Mouse (Mus musculus) megakaryocyte, embryonic 14.5 days (primary cell): ENCODE data around the gene Lingo1.

Experiments
- FLI1 ChIP-seq: IDR thresholded peaks from 2 replicates; pipeline ENCODE4 v1.6.1; 2012; ENCODE audit warnings: low read length, inconsistent platforms, mixed read lengths
- GATA1 ChIP-seq: IDR thresholded peaks from 3 replicates; pipeline ENCODE4 v1.6.1; 2012; ENCODE audit warnings: mixed read lengths, low read length, inconsistent platforms, borderline replicate concordance

DNA sequence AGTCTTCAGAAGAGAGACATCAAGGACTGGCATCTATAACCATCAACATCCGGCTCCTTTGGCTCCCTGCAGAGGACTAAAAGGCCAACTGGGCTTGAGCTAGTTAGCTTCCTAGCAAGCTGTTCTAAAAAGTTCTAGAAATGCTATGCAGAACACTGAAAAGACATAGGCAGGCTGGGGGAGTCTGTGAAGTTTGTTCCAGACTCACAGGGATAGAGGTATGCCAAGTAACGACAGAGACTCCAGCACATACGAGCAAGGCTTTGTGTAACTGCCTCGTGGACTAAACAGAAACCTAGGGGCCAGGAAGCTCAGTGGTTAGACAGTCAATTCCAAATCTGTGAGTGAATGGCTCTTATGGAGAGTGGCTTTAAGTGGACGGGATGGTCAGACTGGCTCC lies 108.8 kb downstream of the Lingo1 start:
- TF ChIP-seq GATA1 (no peak), FLI1 (no peak)
